Comparison of ENCODE assay signal across 8 mouse cellular contexts in genomic region chr2:150786251-150787180, GRCm38 (mm10). TPM values are rescaled to one million over a fixed set of nuclear protein-coding genes. Genes with fewer than 3 reads are reported as not detected.
DNase-seq lines count a peak whose midpoint lies in the region; ATAC-seq and TF ChIP-seq lines count a peak whose summit lies in the region.

Gene Pygb (plus strand): TSS chr2:150786735.

- H3K9me3 ChIP-seq in lung, postnatal 0 days (ENCODE audit: low read length), result no peaks in the 10 kb centered on the region

- ATAC-seq in hematopoietic stem cell, adult 5-6 weeks (replicated peaks in 1 of 2; ENCODE audit: insufficient read depth in 1 of 2, low FRiP score in 2 of 2, low TSS enrichment in 1 of 2, low read depth in 1 of 2, poor library complexity in 2 of 2, severe bottlenecking in 2 of 2), result peak; percentile 94 to 97
- ATAC-seq in lung, postnatal 0 days, result peak; percentile 98

- H3K9ac ChIP-seq in lung, postnatal 0 days (replicated peaks; ENCODE audit: low read depth), result peak within 1 kb of the TSS; percentile 51

- TF ChIP-seq EP300 in lung, postnatal 0 days (IDR thresholded peaks at IDR 0.05), result no peak

- DNase-seq in MN1 (ENCODE audit: low spot score), result peak; percentile 93
- peak; percentile 81 for DNase-seq in cerebellum, adult 8-10 months
- DNase-seq in forelimb bud, embryonic 11.5 days (ENCODE audit: low read depth, low spot score), result peak; percentile 89
- peak; percentile 60 for DNase-seq in layer of hippocampus, adult 9-10 months (ENCODE audit: low spot score)
- DNase-seq in lung, postnatal 0 days (ENCODE audit: low spot score), result peak; percentile 96
- peak; percentile 75 for DNase-seq in retina, adult 2 months (ENCODE audit: low read depth, low spot score)
- DNase-seq in thymus, postnatal 36 days, result peak; percentile 79 to 84

- H3K4me2 ChIP-seq in lung, postnatal 0 days (replicated peaks; ENCODE audit: low read depth, low read length), result peak within 1 kb of the TSS; percentile 92

- H3K27ac ChIP-seq in lung, postnatal 0 days (ENCODE audit: low read length), result peak within 1 kb of the TSS; percentile 68

- peak within 1 kb of the TSS; percentile 88 for H3K4me3 ChIP-seq in lung, postnatal 0 days (ENCODE audit: low read depth, low read length)

- no peak for TF ChIP-seq CTCF in lung, postnatal 0 days (IDR thresholded peaks at IDR 0.05)

- peaks cover 6% of the 10 kb centered on the region; the same call in 1 of the 2 replicates for H3K4me1 ChIP-seq in lung, postnatal 0 days (ENCODE audit: insufficient read depth, low read depth, low read length)

- H3K36me3 ChIP-seq in lung, postnatal 0 days (ENCODE audit: insufficient read depth, low read length), result no peaks in the 10 kb centered on the region

- WGBS in lung, postnatal 0 days, result 1% methylated on average over 58 of the region's 58 CpGs

- no peaks in the 10 kb centered on the region for H3K27me3 ChIP-seq in lung, postnatal 0 days (replicated peaks; ENCODE audit: insufficient read depth, low read length)

RNA-seq across cellular contexts. Expression of gene Pygb, which starts in this region (rescaled TPM):
- 38.5 and 52.3 TPM in 2 replicates for total RNA-seq in hematopoietic stem cell, adult 5-6 weeks (2017)
- 43.5 and 56.6 TPM in 2 replicates for polyA plus RNA-seq in lung, postnatal 0 days (2015; fragmentation: Nextera tagmentation; extraction: Ambion mirVana)

Comparison
In these comparisons a context has a peak if more than half of its experiments do, and no peak if none do; other contexts are left out.
1. Peak in every context shown above with its lines: DNase-seq, ATAC-seq, H3K4me3 ChIP-seq and H3K27ac ChIP-seq.